Mouse (Mus musculus): ENCODE results near the gene Slc25a20. TPM values are rescaled to one million over a fixed set of nuclear protein-coding genes. Genes with fewer than 3 reads are reported as not detected.

Slc25a20 gene
- polyA plus RNA-seq, 1 experiment from 2014 or later = 111 TPM

- Histone ChIP-seq H3K4me1 (ENCODE audit: control insufficient read depth, insufficient read depth, low read length) (peaks cover 43% of the 10 kb centered on the region), H3K9me3 (ENCODE audit: control insufficient read depth, low read length) (no peaks in the 10 kb centered on the region), H3K9ac (ENCODE audit: low read depth, low read length) (peak overlapping the region; percentile 93), H3K27me3 (replicated peaks; ENCODE audit: control insufficient read depth, insufficient read depth, low read length) (no peaks in the 10 kb centered on the region), H3K4me2 (ENCODE audit: low read depth, low read length) (peak overlapping the region; percentile 74), H3K36me3 (ENCODE audit: control insufficient read depth, insufficient read depth, low read length) (no peaks in the 10 kb centered on the region), H3K27ac (ENCODE audit: low read length) (peak overlapping the region; percentile 92), H3K4me3 (ENCODE audit: low read length) (peak overlapping the region; percentile 86)
- ATAC-seq = peak; percentile 91
- under 1% methylated on average over 34 of the region's 42 CpGs for WGBS
Measured at GRCm38 (mm10) chr9:108691846-108692225, 29.9 kb downstream of the Slc25a20 start.

- Histone ChIP-seq H3K4me1 (ENCODE audit: control insufficient read depth, insufficient read depth, low read length) (peaks cover 38% of the 10 kb centered on the region), H3K27me3 (replicated peaks; ENCODE audit: control insufficient read depth, insufficient read depth, low read length) (no peaks in the 10 kb centered on the region), H3K36me3 (ENCODE audit: control insufficient read depth, insufficient read depth, low read length) (no peaks in the 10 kb centered on the region), H3K4me2 (ENCODE audit: low read depth, low read length) (peak overlapping the region; percentile 74), H3K27ac (ENCODE audit: low read length) (peak overlapping the region; percentile 79), H3K4me3 (ENCODE audit: low read length) (peak overlapping the region; percentile 86), H3K9me3 (ENCODE audit: control insufficient read depth, low read length) (no peaks in the 10 kb centered on the region), H3K9ac (ENCODE audit: low read depth, low read length) (peak overlapping the region; percentile 93)
- under 1% methylated on average over 87 of the region's 92 CpGs for WGBS
- ATAC-seq = peak; percentile 54
Measured at GRCm38 (mm10) chr9:108692226-108693041, 30.5 kb downstream of the Slc25a20 start.

GRCm38 (mm10) chr9:108693946-108694345, 32.1 kb downstream of the Slc25a20 start:
- peak overlapping the region; percentile 86; the same call in 1 of the 2 replicates for H3K4me3 ChIP-seq (ENCODE audit: low read length)
- no peak overlapping the region for H3K9ac ChIP-seq (ENCODE audit: low read depth, low read length)
- no peak overlapping the region for H3K27ac ChIP-seq (ENCODE audit: low read length)
- H3K4me2 ChIP-seq (ENCODE audit: low read depth, low read length) = peak overlapping the region; percentile 74
- H3K4me1 ChIP-seq (ENCODE audit: control insufficient read depth, insufficient read depth, low read length) = peaks cover 28% of the 10 kb centered on the region
- H3K36me3 ChIP-seq (ENCODE audit: control insufficient read depth, insufficient read depth, low read length) = peaks cover 5% of the 10 kb centered on the region; the same call in 1 of the 2 replicates
- no peaks in the 10 kb centered on the region for H3K27me3 ChIP-seq (replicated peaks; ENCODE audit: control insufficient read depth, insufficient read depth, low read length)
- no peak for ATAC-seq
- H3K9me3 ChIP-seq (ENCODE audit: control insufficient read depth, low read length) = no peaks in the 10 kb centered on the region
- 76% methylated on average over 4 of the region's 4 CpGs for WGBS

- peak overlapping the region; percentile 74; the same call in 1 of the 2 replicates for H3K4me2 ChIP-seq (ENCODE audit: low read depth, low read length)
- no peak overlapping the region for H3K27ac ChIP-seq (ENCODE audit: low read length)
Measured at GRCm38 (mm10) chr9:108694533-108694932, 32.6 kb downstream of the Slc25a20 start.

GRCm38 (mm10) chr9:108702476-108702875, 40.6 kb downstream of the Slc25a20 start:
- H3K27me3 ChIP-seq (replicated peaks; ENCODE audit: control insufficient read depth, insufficient read depth, low read length) = no peaks in the 10 kb centered on the region
- H3K36me3 ChIP-seq (ENCODE audit: control insufficient read depth, insufficient read depth, low read length) = peaks cover 5% of the 10 kb centered on the region; the same call in 1 of the 2 replicates
- no peak overlapping the region for H3K4me2 ChIP-seq (ENCODE audit: low read depth, low read length)
- ATAC-seq = no peak
- H3K9me3 ChIP-seq (ENCODE audit: control insufficient read depth, low read length) = no peaks in the 10 kb centered on the region
- no peak overlapping the region for H3K27ac ChIP-seq (ENCODE audit: low read length)
- no peak overlapping the region for H3K9ac ChIP-seq (ENCODE audit: low read depth, low read length)
- no peak overlapping the region for H3K4me3 ChIP-seq (ENCODE audit: low read length)
- peaks cover 18% of the 10 kb centered on the region for H3K4me1 ChIP-seq (ENCODE audit: control insufficient read depth, insufficient read depth, low read length)

More at GRCm38 (mm10) chr9:108694533-108694932, 32.6 kb downstream of the Slc25a20 start:
- ATAC-seq = no peak
- H3K36me3 ChIP-seq (ENCODE audit: control insufficient read depth, insufficient read depth, low read length) = peaks cover 5% of the 10 kb centered on the region; the same call in 1 of the 2 replicates
- no peaks in the 10 kb centered on the region for H3K9me3 ChIP-seq (ENCODE audit: control insufficient read depth, low read length)
- H3K27me3 ChIP-seq (replicated peaks; ENCODE audit: control insufficient read depth, insufficient read depth, low read length) = no peaks in the 10 kb centered on the region
- H3K4me1 ChIP-seq (ENCODE audit: control insufficient read depth, insufficient read depth, low read length) = peaks cover 27% of the 10 kb centered on the region
- H3K4me3 ChIP-seq (ENCODE audit: low read length) = 0 out of 2 replicates have a peak overlapping the region, but pooled peaks have one; percentile 86
- 86% methylated on average over 1 of the region's 1 CpGs for WGBS
- no peak overlapping the region for H3K9ac ChIP-seq (ENCODE audit: low read depth, low read length)

GRCm38 (mm10) chr9:108703373-108704110, 41.7 kb downstream of the Slc25a20 start:
- H3K4me2 ChIP-seq (ENCODE audit: low read depth, low read length) = peak overlapping the region; percentile 29
- peaks cover 19% of the 10 kb centered on the region for H3K4me1 ChIP-seq (ENCODE audit: control insufficient read depth, insufficient read depth, low read length)
- 23% methylated on average over 12 of the region's 12 CpGs for WGBS
- H3K4me3 ChIP-seq (ENCODE audit: low read length) = no peak overlapping the region; the same call in none of the 2 replicates
- H3K36me3 ChIP-seq (ENCODE audit: control insufficient read depth, insufficient read depth, low read length) = no peaks in the 10 kb centered on the region
- H3K9me3 ChIP-seq (ENCODE audit: control insufficient read depth, low read length) = no peaks in the 10 kb centered on the region
- peak; percentile 95 for ATAC-seq
- peak overlapping the region; percentile 50 for H3K9ac ChIP-seq (ENCODE audit: low read depth, low read length)
- H3K27me3 ChIP-seq (replicated peaks; ENCODE audit: control insufficient read depth, insufficient read depth, low read length) = no peaks in the 10 kb centered on the region
- peak overlapping the region; percentile 89 for H3K27ac ChIP-seq (ENCODE audit: low read length)

GRCm38 (mm10) chr9:108704591-108704990, 42.7 kb downstream of the Slc25a20 start:
- Histone ChIP-seq H3K27ac (ENCODE audit: low read length) (peak overlapping the region; percentile 61), H3K9me3 (ENCODE audit: control insufficient read depth, low read length) (no peaks in the 10 kb centered on the region), H3K9ac (ENCODE audit: low read depth, low read length) (peak overlapping the region; percentile 33; the same call in 1 of the 2 replicates), H3K36me3 (ENCODE audit: control insufficient read depth, insufficient read depth, low read length) (no peaks in the 10 kb centered on the region), H3K4me1 (ENCODE audit: control insufficient read depth, insufficient read depth, low read length) (peaks cover 19% of the 10 kb centered on the region), H3K27me3 (replicated peaks; ENCODE audit: control insufficient read depth, insufficient read depth, low read length) (no peaks in the 10 kb centered on the region), H3K4me3 (ENCODE audit: low read length) (no peak overlapping the region), H3K4me2 (ENCODE audit: low read depth, low read length) (no peak overlapping the region)
- no peak for ATAC-seq
- 47% methylated on average over 7 of the region's 7 CpGs for WGBS

GRCm38 (mm10) chr9:108707212-108707611, 45.3 kb downstream of the Slc25a20 start:
- Histone ChIP-seq H3K27ac (ENCODE audit: low read length) (no peak overlapping the region), H3K9me3 (ENCODE audit: control insufficient read depth, low read length) (no peaks in the 10 kb centered on the region), H3K27me3 (replicated peaks; ENCODE audit: control insufficient read depth, insufficient read depth, low read length) (no peaks in the 10 kb centered on the region), H3K4me1 (ENCODE audit: control insufficient read depth, insufficient read depth, low read length) (peaks cover 19% of the 10 kb centered on the region), H3K4me3 (ENCODE audit: low read length) (no peak overlapping the region), H3K9ac (ENCODE audit: low read depth, low read length) (no peak overlapping the region), H3K36me3 (ENCODE audit: control insufficient read depth, insufficient read depth, low read length) (no peaks in the 10 kb centered on the region), H3K4me2 (ENCODE audit: low read depth, low read length) (no peak overlapping the region)
- ATAC-seq = no peak
- WGBS = 73% methylated on average over 2 of the region's 2 CpGs

GRCm38 (mm10) chr9:108708833-108709232, 46.9 kb downstream of the Slc25a20 start:
- H3K4me1 ChIP-seq (ENCODE audit: control insufficient read depth, insufficient read depth, low read length) = peaks cover 12% of the 10 kb centered on the region
- no peak overlapping the region for H3K4me3 ChIP-seq (ENCODE audit: low read length)
- ATAC-seq = no peak
- no peak overlapping the region for H3K9ac ChIP-seq (ENCODE audit: low read depth, low read length)
- no peak overlapping the region for H3K27ac ChIP-seq (ENCODE audit: low read length)
- no peak overlapping the region for H3K4me2 ChIP-seq (ENCODE audit: low read depth, low read length)
- H3K9me3 ChIP-seq (ENCODE audit: control insufficient read depth, low read length) = no peaks in the 10 kb centered on the region
- 94% methylated on average over 8 of the region's 8 CpGs for WGBS
- no peaks in the 10 kb centered on the region for H3K27me3 ChIP-seq (replicated peaks; ENCODE audit: control insufficient read depth, insufficient read depth, low read length)
- H3K36me3 ChIP-seq (ENCODE audit: control insufficient read depth, insufficient read depth, low read length) = no peaks in the 10 kb centered on the region

Measured in intestine, embryonic 16.5 days (tissue).